Mouse (Mus musculus): ENCODE results near the gene Cdc6. TPM values are rescaled to one million over a fixed set of nuclear protein-coding genes. Genes with fewer than 3 reads are reported as not detected.
"Not testable (repeated sequence)": the region's sequence is repeated elsewhere in the genome, so short reads cannot be mapped to it uniquely, and the experiment has no call there.

The Cdc6 gene
- polyA plus RNA-seq, 1 experiment from 2014 or later: 7.0 TPM

GRCm38 (mm10) chr11:98921813-98922212, 14.2 kb downstream of the Cdc6 start:
- not testable (repeated sequence) for H3K9me3 ChIP-seq (ENCODE audit: control insufficient read depth, low read length); H3K27me3 ChIP-seq (ENCODE audit: control insufficient read depth, insufficient read depth, low read length); H3K9ac ChIP-seq (ENCODE audit: low read length); H3K4me1 ChIP-seq (replicated peaks; ENCODE audit: control insufficient read depth, insufficient read depth); H3K4me2 ChIP-seq (replicated peaks; ENCODE audit: low read depth); H3K4me3 ChIP-seq (ENCODE audit: low read depth, low read length); H3K27ac ChIP-seq (replicated peaks); ATAC-seq (ENCODE audit: low FRiP score, low TSS enrichment); H3K36me3 ChIP-seq (ENCODE audit: control insufficient read depth, insufficient read depth, low read length)
- TF ChIP-seq CTCF (IDR thresholded peaks at IDR 0.05; ENCODE audit: low read depth): peak; percentile 77
- WGBS: 40% methylated on average over 15 of the region's 15 CpGs
- DNase-seq (ENCODE audit: low spot score): peak; percentile 65

GRCm38 (mm10) chr11:98922307-98922706, 14.7 kb downstream of the Cdc6 start:
- not testable (repeated sequence) for H3K9me3 ChIP-seq (ENCODE audit: control insufficient read depth, low read length); ATAC-seq (ENCODE audit: low FRiP score, low TSS enrichment); H3K36me3 ChIP-seq (ENCODE audit: control insufficient read depth, insufficient read depth, low read length); H3K27me3 ChIP-seq (ENCODE audit: control insufficient read depth, insufficient read depth, low read length); H3K9ac ChIP-seq (ENCODE audit: low read length); H3K4me3 ChIP-seq (ENCODE audit: low read depth, low read length)
- DNase-seq (ENCODE audit: low spot score): peak; percentile 71
- WGBS: 34% methylated on average over 10 of the region's 10 CpGs
- TF ChIP-seq CTCF (IDR thresholded peaks at IDR 0.05; ENCODE audit: low read depth): peak; percentile 90
- peaks cover 10% of the 10 kb centered on the region for H3K4me1 ChIP-seq (replicated peaks; ENCODE audit: control insufficient read depth, insufficient read depth)
- H3K4me2 ChIP-seq (replicated peaks; ENCODE audit: low read depth): 0 out of 2 replicates have a peak overlapping the region, but pooled peaks have one; percentile 17
- 0 out of 2 replicates have a peak overlapping the region, but pooled peaks have one; percentile 30 for H3K27ac ChIP-seq (replicated peaks)

GRCm38 (mm10) chr11:98922851-98923711, 15.5 kb downstream of the Cdc6 start:
- H3K4me2 ChIP-seq (replicated peaks; ENCODE audit: low read depth): 0 out of 2 replicates have a peak overlapping the region, but pooled peaks have one; percentile 17
- not testable (repeated sequence) for DNase-seq (ENCODE audit: low spot score); H3K9ac ChIP-seq (ENCODE audit: low read length); H3K27me3 ChIP-seq (ENCODE audit: control insufficient read depth, insufficient read depth, low read length); H3K36me3 ChIP-seq (ENCODE audit: control insufficient read depth, insufficient read depth, low read length); H3K4me3 ChIP-seq (ENCODE audit: low read depth, low read length); H3K9me3 ChIP-seq (ENCODE audit: control insufficient read depth, low read length)
- H3K4me1 ChIP-seq (replicated peaks; ENCODE audit: control insufficient read depth, insufficient read depth): peaks cover 17% of the 10 kb centered on the region
- H3K27ac ChIP-seq (replicated peaks): peak overlapping the region; percentile 67
- 33% methylated on average over 16 of the region's 16 CpGs for WGBS
- ATAC-seq (ENCODE audit: low FRiP score, low TSS enrichment): peak; percentile 49; the same call in 1 of the 2 replicates

GRCm38 (mm10) chr11:98924633-98925175, 17.1 kb downstream of the Cdc6 start:
- 39% methylated on average over 5 of the region's 5 CpGs for WGBS
- no peak overlapping the region for H3K9ac ChIP-seq (ENCODE audit: low read length)
- DNase-seq (ENCODE audit: low spot score) (no peak), ATAC-seq (ENCODE audit: low FRiP score, low TSS enrichment) (no peak)
- no peaks in the 10 kb centered on the region for H3K36me3 ChIP-seq (ENCODE audit: control insufficient read depth, insufficient read depth, low read length)
- no peak overlapping the region for H3K4me3 ChIP-seq (ENCODE audit: low read depth, low read length)
- no peak overlapping the region for H3K4me2 ChIP-seq (replicated peaks; ENCODE audit: low read depth)
- H3K9me3 ChIP-seq (ENCODE audit: control insufficient read depth, low read length): no peaks in the 10 kb centered on the region
- H3K27me3 ChIP-seq (ENCODE audit: control insufficient read depth, insufficient read depth, low read length): no peaks in the 10 kb centered on the region
- H3K4me1 ChIP-seq (replicated peaks; ENCODE audit: control insufficient read depth, insufficient read depth): peaks cover 31% of the 10 kb centered on the region
- H3K27ac ChIP-seq (replicated peaks): peak overlapping the region; percentile 88; the same call in 1 of the 2 replicates
- TF ChIP-seq CTCF (IDR thresholded peaks at IDR 0.05; ENCODE audit: low read depth) (peak; percentile 12; the same call in 1 of the 2 replicates), EP300 (optimal IDR thresholded peaks at IDR 0.05) (no peak)

- Histone ChIP-seq H3K9ac (ENCODE audit: low read length) (no peak overlapping the region), H3K27ac (replicated peaks) (peak overlapping the region; percentile 88), H3K4me3 (ENCODE audit: low read depth, low read length) (no peak overlapping the region), H3K4me2 (replicated peaks; ENCODE audit: low read depth) (peak overlapping the region; percentile 29), H3K4me1 (replicated peaks; ENCODE audit: control insufficient read depth, insufficient read depth) (peaks cover 32% of the 10 kb centered on the region), H3K9me3 (ENCODE audit: control insufficient read depth, low read length) (no peaks in the 10 kb centered on the region), H3K27me3 (ENCODE audit: control insufficient read depth, insufficient read depth, low read length) (no peaks in the 10 kb centered on the region), H3K36me3 (ENCODE audit: control insufficient read depth, insufficient read depth, low read length) (no peaks in the 10 kb centered on the region)
- TF ChIP-seq EP300 (optimal IDR thresholded peaks at IDR 0.05) (no peak), CTCF (IDR thresholded peaks at IDR 0.05; ENCODE audit: low read depth) (no peak)
- no peak for ATAC-seq (ENCODE audit: low FRiP score, low TSS enrichment)
- DNase-seq (ENCODE audit: low spot score): peak; percentile 55
- WGBS: 4% methylated on average over 10 of the region's 10 CpGs
Measured at GRCm38 (mm10) chr11:98925265-98925721, 17.7 kb downstream of the Cdc6 start.

- Histone ChIP-seq H3K27ac (replicated peaks) (peak overlapping the region; percentile 88), H3K9ac (ENCODE audit: low read length) (0 out of 2 replicates have a peak overlapping the region, but pooled peaks have one; percentile 23), H3K4me2 (replicated peaks; ENCODE audit: low read depth) (peak overlapping the region; percentile 29), H3K4me1 (replicated peaks; ENCODE audit: control insufficient read depth, insufficient read depth) (peaks cover 38% of the 10 kb centered on the region), H3K36me3 (ENCODE audit: control insufficient read depth, insufficient read depth, low read length) (no peaks in the 10 kb centered on the region), H3K4me3 (ENCODE audit: low read depth, low read length) (no peak overlapping the region), H3K9me3 (ENCODE audit: control insufficient read depth, low read length) (no peaks in the 10 kb centered on the region), H3K27me3 (ENCODE audit: control insufficient read depth, insufficient read depth, low read length) (no peaks in the 10 kb centered on the region)
- TF ChIP-seq EP300 (optimal IDR thresholded peaks at IDR 0.05): no peak
- no peak for TF ChIP-seq CTCF (IDR thresholded peaks at IDR 0.05; ENCODE audit: low read depth)
- ATAC-seq (ENCODE audit: low FRiP score, low TSS enrichment) (peak; percentile 3; the same call in 1 of the 2 replicates), DNase-seq (ENCODE audit: low spot score) (peak; percentile 54)
- 14% methylated on average over 12 of the region's 12 CpGs for WGBS
Measured at GRCm38 (mm10) chr11:98925868-98926311, 18.3 kb downstream of the Cdc6 start.
